Mouse (Mus musculus) spleen, adult 2 months (tissue): ENCODE measurements around the gene Ctnna2.

Source experiments
- CTCF ChIP-seq: fragments of 200-500 bp; IDR thresholded peaks from 2 replicates; pipeline ENCODE4 v1.5.1; 2011; ENCODE audit warnings: mild to moderate bottlenecking, inconsistent platforms; ENCODE audit not compliant: insufficient read depth, insufficient read length, insufficient replicate concordance; ENCODE audit errors: extremely low read depth
- POLR2A ChIP-seq: fragments of 200-500 bp; IDR thresholded peaks from 2 replicates; pipeline ENCODE4 v1.6.1; 2011; ENCODE audit warnings: low read depth, low read length, inconsistent platforms

DNA sequence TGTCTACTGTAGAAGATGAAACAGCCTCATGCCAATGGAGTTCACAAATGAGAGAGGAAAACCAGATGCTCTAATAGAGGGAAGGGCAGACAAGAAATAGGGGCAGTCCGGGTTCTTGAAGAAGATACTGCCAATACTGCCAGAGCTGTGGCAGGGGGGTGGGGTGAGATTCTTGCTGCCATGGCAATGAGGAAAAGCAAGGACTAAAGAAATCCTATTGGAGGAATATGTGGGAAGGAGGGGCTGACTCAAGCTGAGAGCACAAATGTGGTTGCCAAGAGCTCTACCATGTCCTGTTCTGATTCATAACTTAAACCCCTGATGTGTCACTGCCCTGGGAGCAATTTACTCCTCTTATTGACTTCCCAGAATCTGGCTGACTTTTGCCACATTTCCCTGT, 878.5 kb downstream of the Ctnna2 start:
- TF ChIP-seq CTCF (no peak), POLR2A (no peak)
